Mouse (Mus musculus) neural tube, embryonic 15.5 days (tissue): Measurements from ENCODE around the gene Slc5a10. TPM values are rescaled to one million over a fixed set of nuclear protein-coding genes. Genes with fewer than 3 reads are reported as not detected.
"Not testable (repeated sequence)": the region's sequence is repeated elsewhere in the genome, so short reads cannot be mapped to it uniquely, and the experiment has no call there.

ENCODE experiments used
- ATAC-seq: fragments of 200-750 bp; cut with Nextera tagmentation; 2 replicates; pipeline ENCODE4 v1.8.0; 2017; ENCODE audit warnings: mild to moderate bottlenecking, moderate TSS enrichment, moderate library complexity; ENCODE audit not compliant: low FRiP score
- H3K27ac ChIP-seq: fragments of 300-500 bp; sonication (generic); replicated peaks from 2 replicates; pipeline ENCODE4 v1.5.1; 2015; ENCODE audit warnings: mild to moderate bottlenecking, inconsistent platforms
- H3K27me3 ChIP-seq: fragments of 300-500 bp; sonication (generic); replicated peaks from 2 replicates; pipeline ENCODE4 v1.6.1; 2015; ENCODE audit warnings: inconsistent platforms
- H3K36me3 ChIP-seq: fragments of 300-500 bp; sonication (generic); 2 replicates; pipeline ENCODE4 v1.6.1; 2015; ENCODE audit warnings: inconsistent platforms
- H3K4me1 ChIP-seq: fragments of 300-500 bp; sonication (generic); 2 replicates; pipeline ENCODE4 v1.6.1; 2015; ENCODE audit warnings: inconsistent platforms
- H3K4me2 ChIP-seq: fragments of 300-500 bp; sonication (generic); 2 replicates; pipeline ENCODE4 v1.6.1; 2015; ENCODE audit warnings: inconsistent platforms, mild to moderate bottlenecking, moderate library complexity
- H3K4me3 ChIP-seq: fragments of 300-500 bp; sonication (generic); replicated peaks from 2 replicates; pipeline ENCODE4 v1.5.1; 2015; ENCODE audit warnings: mild to moderate bottlenecking, inconsistent platforms
- H3K9ac ChIP-seq: fragments of 300-500 bp; sonication (generic); replicated peaks from 2 replicates; pipeline ENCODE4 v1.6.1; 2015; ENCODE audit warnings: mild to moderate bottlenecking, inconsistent platforms
- H3K9me3 ChIP-seq: fragments of 300-500 bp; sonication (generic); replicated peaks from 2 replicates; pipeline ENCODE4 v1.6.1; 2016; ENCODE audit warnings: inconsistent platforms
- WGBS: fragments of 180-500 bp; shearing (Covaris S2); methylation state at CpG from one replicate; pipeline ENCODE4 v1.1.7; 2015; ENCODE audit warnings: mixed read lengths; 5-methylcytosine and 5-hydroxymethylcytosine counted together
- polyA plus RNA-seq: library from polyadenylated mRNA; unstranded; fragments of >200 nt; fragmentation: Nextera tagmentation; extraction: Ambion mirVana; gene quantifications from 2 replicates; pipeline ENCODE4 v1.2.1, GENCODE M21; 2015

Gene Slc5a10
- polyA plus RNA-seq, 1 experiment from 2014 or later, result not detected

DNA sequence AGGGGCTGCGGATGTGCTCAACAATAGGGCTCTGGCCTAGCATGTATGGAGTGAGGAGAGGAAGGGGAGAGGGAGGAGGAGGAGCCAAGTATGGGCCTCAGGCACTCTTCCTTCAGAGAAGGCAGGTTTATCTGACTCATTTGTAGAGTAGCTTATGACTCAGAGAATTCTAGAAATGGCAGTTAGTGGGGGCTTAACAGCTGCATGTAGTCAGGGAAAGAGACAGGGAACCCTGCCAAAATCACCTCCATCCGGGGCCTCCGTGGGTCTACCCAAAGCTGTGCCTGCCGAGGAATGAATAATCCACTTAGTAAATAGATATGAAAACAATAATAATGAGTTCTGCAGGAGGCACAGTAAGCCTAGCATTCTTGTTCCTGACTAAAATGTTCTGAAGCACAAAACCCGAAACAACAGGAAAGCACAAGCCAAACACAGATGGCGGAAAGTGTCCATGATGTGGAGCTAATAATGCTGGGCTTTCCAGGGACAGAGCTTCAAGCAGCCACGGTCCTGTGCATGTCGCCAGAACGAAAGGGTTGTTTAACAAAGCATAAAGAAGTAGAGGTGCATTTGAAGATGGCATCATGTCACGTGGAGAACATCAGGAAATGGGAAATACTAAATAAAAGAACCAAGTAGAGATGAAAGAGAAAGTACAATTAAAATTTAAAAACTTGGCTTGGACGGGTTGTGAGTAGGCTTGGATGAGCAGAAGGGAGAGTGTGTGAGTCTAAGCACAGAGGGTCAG, 75.9 kb downstream of the Slc5a10 start:
- Histone ChIP-seq H3K27me3 (no peaks in the 10 kb centered on the region), H3K27ac (no peak overlapping the region), H3K4me2 (no peak overlapping the region), H3K9ac (no peak overlapping the region), H3K36me3 (no peaks in the 10 kb centered on the region), H3K4me3 (no peak overlapping the region), H3K4me1 (no peaks in the 10 kb centered on the region), H3K9me3 (no peaks in the 10 kb centered on the region)
- ATAC-seq, result no peak
- 77% methylated on average over 11 of the region's 11 CpGs for WGBS

GRCm38 (mm10) chr11:61643184-61643961, 77.3 kb downstream of the Slc5a10 start:
- Histone ChIP-seq H3K36me3 (no peaks in the 10 kb centered on the region), H3K4me1 (no peaks in the 10 kb centered on the region), H3K9me3 (no peaks in the 10 kb centered on the region), H3K27ac (no peak overlapping the region), H3K4me3 (no peak overlapping the region), H3K4me2 (no peak overlapping the region), H3K9ac (no peak overlapping the region), H3K27me3 (no peaks in the 10 kb centered on the region)
- no peak for ATAC-seq
- WGBS, result 75% methylated on average over 5 of the region's 5 CpGs

GRCm38 (mm10) chr11:61642106-61642505, 78.5 kb downstream of the Slc5a10 start:
- Histone ChIP-seq H3K4me2 (no peak overlapping the region), H3K27ac (no peak overlapping the region), H3K4me1 (no peaks in the 10 kb centered on the region), H3K9me3 (no peaks in the 10 kb centered on the region), H3K27me3 (no peaks in the 10 kb centered on the region), H3K9ac (no peak overlapping the region), H3K36me3 (no peaks in the 10 kb centered on the region), H3K4me3 (no peak overlapping the region)
- WGBS, result 89% methylated on average over 7 of the region's 7 CpGs
- ATAC-seq, result no peak

- H3K27me3 ChIP-seq, H3K27ac ChIP-seq, H3K36me3 ChIP-seq, H3K4me2 ChIP-seq, H3K4me1 ChIP-seq, H3K9me3 ChIP-seq, ATAC-seq, H3K4me3 ChIP-seq, H3K9ac ChIP-seq: not testable (repeated sequence)
- WGBS, result 71% methylated on average over 9 of the region's 9 CpGs
Measured at GRCm38 (mm10) chr11:61640585-61640984, 80.0 kb downstream of the Slc5a10 start.

DNA sequence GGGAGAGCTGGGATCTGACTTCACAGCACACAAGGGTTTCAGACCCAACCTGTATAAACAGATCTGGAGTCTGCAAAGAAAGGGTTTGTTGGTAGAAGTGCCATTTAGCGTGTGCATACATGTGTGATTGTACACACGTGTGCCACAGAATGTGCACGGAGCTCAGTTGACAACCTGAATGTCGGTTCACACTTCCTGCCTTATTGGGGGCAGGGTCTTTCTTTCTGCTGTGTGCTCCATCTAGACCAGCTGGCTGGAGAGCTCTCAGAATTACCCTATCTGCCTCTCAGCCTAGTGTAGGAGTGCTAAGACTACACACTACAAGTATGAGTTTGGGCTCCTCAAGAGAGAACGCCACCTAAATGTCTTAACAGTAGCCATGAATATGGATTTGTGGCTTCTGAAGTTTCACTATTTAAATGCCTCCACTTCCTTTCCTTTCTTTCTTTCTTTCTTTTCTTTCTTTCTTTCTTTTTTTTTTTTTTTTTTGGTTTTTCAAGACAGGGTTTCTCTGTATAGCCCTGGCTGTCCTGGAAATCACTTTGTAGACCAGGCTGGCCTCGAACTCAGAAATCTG, 80.9 kb downstream of the Slc5a10 start:
- Histone ChIP-seq H3K9ac (no peak overlapping the region), H3K4me3 (no peak overlapping the region), H3K36me3 (no peaks in the 10 kb centered on the region), H3K27ac (no peak overlapping the region), H3K9me3 (no peaks in the 10 kb centered on the region), H3K4me2 (no peak overlapping the region), H3K27me3 (no peaks in the 10 kb centered on the region), H3K4me1 (no peaks in the 10 kb centered on the region)
- WGBS, result 95% methylated on average over 6 of the region's 6 CpGs
- ATAC-seq, result no peak

GRCm38 (mm10) chr11:61638764-61639536, 81.7 kb downstream of the Slc5a10 start:
- no peak overlapping the region for H3K4me2 ChIP-seq
- no peak overlapping the region for H3K4me3 ChIP-seq
- no peak overlapping the region for H3K9ac ChIP-seq
- no peaks in the 10 kb centered on the region for H3K9me3 ChIP-seq
- no peak overlapping the region for H3K27ac ChIP-seq
- no peak for ATAC-seq
- 83% methylated on average over 12 of the region's 12 CpGs for WGBS
- H3K36me3 ChIP-seq, result no peaks in the 10 kb centered on the region
- no peaks in the 10 kb centered on the region for H3K4me1 ChIP-seq
- no peaks in the 10 kb centered on the region for H3K27me3 ChIP-seq

- 93% methylated on average over 3 of the region's 3 CpGs for WGBS
- Histone ChIP-seq H3K4me1 (no peaks in the 10 kb centered on the region), H3K27me3 (no peaks in the 10 kb centered on the region), H3K4me2 (no peak overlapping the region), H3K9me3 (no peaks in the 10 kb centered on the region), H3K9ac (no peak overlapping the region), H3K4me3 (no peak overlapping the region), H3K27ac (no peak overlapping the region), H3K36me3 (no peaks in the 10 kb centered on the region)
- no peak for ATAC-seq
Measured at GRCm38 (mm10) chr11:61637856-61638255, 82.8 kb downstream of the Slc5a10 start.

- Histone ChIP-seq H3K4me2 (no peak overlapping the region), H3K36me3 (no peaks in the 10 kb centered on the region), H3K9me3 (no peaks in the 10 kb centered on the region), H3K4me1 (no peaks in the 10 kb centered on the region), H3K4me3 (no peak overlapping the region), H3K9ac (no peak overlapping the region), H3K27ac (no peak overlapping the region), H3K27me3 (no peaks in the 10 kb centered on the region)
- no peak for ATAC-seq
- WGBS, result 60% methylated on average over 1 of the region's 1 CpGs
Measured at GRCm38 (mm10) chr11:61637413-61637812, 83.2 kb downstream of the Slc5a10 start.

DNA sequence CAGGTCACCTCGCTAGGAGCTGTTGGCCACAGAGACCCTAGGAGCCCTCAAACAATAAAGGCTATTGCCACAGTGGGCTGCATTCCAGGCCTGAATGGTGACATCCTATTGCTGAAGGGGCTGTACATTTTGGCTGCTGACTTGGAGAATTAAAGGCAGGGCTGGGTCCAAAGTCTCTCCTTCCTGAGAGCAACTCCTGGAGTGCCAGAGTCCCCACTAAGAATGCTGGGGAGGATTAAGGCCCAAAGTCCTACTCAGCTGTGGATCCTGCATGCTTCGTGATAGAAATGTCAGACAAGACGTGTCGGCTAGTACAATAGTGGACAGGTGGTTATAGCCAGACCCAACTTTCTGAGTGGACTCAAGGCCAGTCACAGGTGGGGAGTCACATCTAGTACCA, 84.3 kb downstream of the Slc5a10 start:
- H3K27me3 ChIP-seq, H3K4me2 ChIP-seq, H3K9ac ChIP-seq, H3K27ac ChIP-seq, H3K4me3 ChIP-seq, H3K4me1 ChIP-seq, ATAC-seq, H3K36me3 ChIP-seq, H3K9me3 ChIP-seq: not testable (repeated sequence)
- 96% methylated on average over 3 of the region's 4 CpGs for WGBS

DNA sequence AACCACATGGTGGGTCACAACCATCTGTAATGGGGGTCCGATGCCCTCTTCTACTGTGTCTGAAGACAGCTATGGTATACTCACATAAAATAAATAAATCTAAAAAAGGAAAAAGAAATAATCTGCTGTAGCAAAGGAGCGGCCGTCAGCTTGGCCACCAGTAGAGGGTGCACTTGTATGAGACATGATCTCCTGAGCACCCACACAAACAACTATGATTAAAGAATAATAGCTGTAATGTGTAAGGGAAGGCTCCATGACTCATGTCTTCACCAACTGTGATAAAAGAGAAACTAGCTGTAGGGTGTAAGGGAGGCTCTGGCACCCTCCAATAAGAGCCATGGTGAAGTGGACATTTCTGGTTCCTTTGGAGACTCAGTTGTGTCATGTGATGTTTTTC, 91.0 kb downstream of the Slc5a10 start:
- H3K27ac ChIP-seq, result no peak overlapping the region
- no peak overlapping the region for H3K4me3 ChIP-seq
- H3K36me3 ChIP-seq, result no peaks in the 10 kb centered on the region
- WGBS, result 78% methylated on average over 3 of the region's 3 CpGs
- no peaks in the 10 kb centered on the region for H3K4me1 ChIP-seq
- ATAC-seq, result no peak
- no peak overlapping the region for H3K4me2 ChIP-seq
- no peaks in the 10 kb centered on the region for H3K9me3 ChIP-seq
- H3K27me3 ChIP-seq, result no peaks in the 10 kb centered on the region
- no peak overlapping the region for H3K9ac ChIP-seq

GRCm38 (mm10) chr11:61626509-61626908, 94.1 kb downstream of the Slc5a10 start:
- 63% methylated on average over 1 of the region's 1 CpGs for WGBS
- no peak for ATAC-seq
- Histone ChIP-seq H3K9me3 (no peaks in the 10 kb centered on the region), H3K27ac (no peak overlapping the region), H3K4me2 (no peak overlapping the region), H3K4me1 (no peaks in the 10 kb centered on the region), H3K4me3 (no peak overlapping the region), H3K27me3 (no peaks in the 10 kb centered on the region), H3K9ac (no peak overlapping the region), H3K36me3 (no peaks in the 10 kb centered on the region)
